Mouse (Mus musculus) heart, embryonic 11.5 days (tissue): ENCODE measurements around the gene Nubp2. TPM values are rescaled to one million over a fixed set of nuclear protein-coding genes. Genes with fewer than 3 reads are reported as not detected.

Experiments used
- ATAC-seq: fragments of 200-750 bp; cut with Nextera tagmentation; replicated peaks from 2 replicates; pipeline ENCODE4 v1.8.0; 2017; ENCODE audit warnings: moderate library complexity; ENCODE audit not compliant: insufficient number of reproducible peaks, low FRiP score, low TSS enrichment
- H3K27ac ChIP-seq: fragments of 300-500 bp; sonication (generic); 2 replicates; pipeline ENCODE4 v1.5.1; 2014; ENCODE audit warnings: mild to moderate bottlenecking, low read depth, low read length
- H3K27me3 ChIP-seq: fragments of 300-500 bp; sonication (generic); 2 replicates; pipeline ENCODE4 v1.6.1; 2014; ENCODE audit warnings: mild to moderate bottlenecking, low read length, mixed read lengths; ENCODE audit not compliant: control insufficient read depth, insufficient read depth
- H3K36me3 ChIP-seq: fragments of 300-500 bp; sonication (generic); 2 replicates; pipeline ENCODE4 v1.6.1; 2014; ENCODE audit warnings: mild to moderate bottlenecking, low read length, moderate library complexity, mixed read lengths; ENCODE audit not compliant: control insufficient read depth, insufficient read depth
- H3K4me1 ChIP-seq: fragments of 300-500 bp; sonication (generic); 2 replicates; pipeline ENCODE4 v1.6.1; 2014; ENCODE audit warnings: low read length; ENCODE audit not compliant: control insufficient read depth, insufficient read depth
- H3K4me2 ChIP-seq: fragments of 300-500 bp; sonication (generic); 2 replicates; pipeline ENCODE4 v1.6.1; 2014; ENCODE audit warnings: mild to moderate bottlenecking, moderate library complexity
- H3K4me3 ChIP-seq: fragments of 300-500 bp; sonication (generic); 2 replicates; pipeline ENCODE4 v1.5.1; 2014; ENCODE audit warnings: low read depth, low read length
- H3K9ac ChIP-seq: fragments of 300-500 bp; sonication (generic); 2 replicates; pipeline ENCODE4 v1.6.1; 2014; ENCODE audit warnings: mild to moderate bottlenecking, low read depth, low read length, moderate library complexity
- H3K9me3 ChIP-seq: fragments of 300-500 bp; sonication (generic); replicated peaks from 2 replicates; pipeline ENCODE4 v1.6.1; 2016; ENCODE audit warnings: low read length; ENCODE audit not compliant: control insufficient read depth
- WGBS: fragments of 180-500 bp; shearing (Covaris S2); extraction: QIAGEN DNeasy Blood & Tissue Kit; methylation state at CpG from one replicate; pipeline ENCODE4 v1.1.7; 2014; ENCODE audit not compliant: insufficient replicate concordance; 5-methylcytosine and 5-hydroxymethylcytosine counted together
- polyA plus RNA-seq: library from polyadenylated mRNA; unstranded; fragments of >200 nt; fragmentation: Nextera tagmentation; extraction: Ambion mirVana; gene quantifications from 2 replicates; pipeline ENCODE4 v1.2.1, GENCODE M21; 2014

The Nubp2 gene
- polyA plus RNA-seq, 1 experiment from 2014 or later = 42.3 TPM

- Histone ChIP-seq H3K9ac (no peak overlapping the region), H3K4me2 (no peak overlapping the region), H3K27ac (no peak overlapping the region), H3K36me3 (no peaks in the 10 kb centered on the region), H3K9me3 (no peaks in the 10 kb centered on the region), H3K4me3 (no peak overlapping the region), H3K4me1 (no peaks in the 10 kb centered on the region), H3K27me3 (no peaks in the 10 kb centered on the region)
- no peak for ATAC-seq
- 86% methylated on average over 3 of the region's 3 CpGs for WGBS
Measured at GRCm38 (mm10) chr17:24861785-24862184, 24.4 kb downstream of the Nubp2 start.

GRCm38 (mm10) chr17:24860076-24860475 lies 26.1 kb downstream of the Nubp2 start:
- Histone ChIP-seq H3K9me3 (no peaks in the 10 kb centered on the region), H3K27me3 (no peaks in the 10 kb centered on the region), H3K36me3 (no peaks in the 10 kb centered on the region), H3K27ac (no peak overlapping the region), H3K4me3 (no peak overlapping the region), H3K9ac (no peak overlapping the region), H3K4me1 (no peaks in the 10 kb centered on the region), H3K4me2 (no peak overlapping the region)
- ATAC-seq = no peak
- WGBS = 85% methylated on average over 8 of the region's 8 CpGs

- no peaks in the 10 kb centered on the region for H3K36me3 ChIP-seq
- no peak for ATAC-seq
Measured at GRCm38 (mm10) chr17:24858967-24859366, 27.2 kb downstream of the Nubp2 start.

GRCm38 (mm10) chr17:24857831-24858470 lies 28.2 kb downstream of the Nubp2 start:
- 80% methylated on average over 8 of the region's 8 CpGs for WGBS
- ATAC-seq = no peak
- H3K4me2 ChIP-seq = no peak overlapping the region
- no peaks in the 10 kb centered on the region for H3K4me1 ChIP-seq
- 0 out of 2 replicates have a peak, but pooled peaks cover 3% of the 10 kb centered on the region for H3K36me3 ChIP-seq
- H3K27me3 ChIP-seq = no peaks in the 10 kb centered on the region
- H3K27ac ChIP-seq = no peak overlapping the region
- H3K4me3 ChIP-seq = no peak overlapping the region
- H3K9ac ChIP-seq = no peak overlapping the region
- no peaks in the 10 kb centered on the region for H3K9me3 ChIP-seq

More at GRCm38 (mm10) chr17:24858967-24859366, 27.2 kb downstream of the Nubp2 start:
- Histone ChIP-seq H3K9ac (no peak overlapping the region), H3K4me3 (no peak overlapping the region), H3K27me3 (no peaks in the 10 kb centered on the region), H3K4me2 (no peak overlapping the region), H3K9me3 (no peaks in the 10 kb centered on the region), H3K4me1 (no peaks in the 10 kb centered on the region), H3K27ac (no peak overlapping the region)
- 86% methylated on average over 6 of the region's 6 CpGs for WGBS

- no peak overlapping the region for H3K4me3 ChIP-seq
- 0 out of 2 replicates have a peak, but pooled peaks cover 3% of the 10 kb centered on the region for H3K36me3 ChIP-seq
- ATAC-seq = no peak
- WGBS = 81% methylated on average over 13 of the region's 13 CpGs
- H3K27me3 ChIP-seq = 0 out of 2 replicates have a peak, but pooled peaks cover 3% of the 10 kb centered on the region
- no peak overlapping the region for H3K9ac ChIP-seq
- H3K4me2 ChIP-seq = no peak overlapping the region
- no peaks in the 10 kb centered on the region for H3K9me3 ChIP-seq
- no peak overlapping the region for H3K27ac ChIP-seq
- no peaks in the 10 kb centered on the region for H3K4me1 ChIP-seq
Measured at GRCm38 (mm10) chr17:24856589-24856988, 29.6 kb downstream of the Nubp2 start.

- H3K9me3 ChIP-seq = no peaks in the 10 kb centered on the region
- peaks cover 6% of the 10 kb centered on the region; the same call in 1 of the 2 replicates for H3K4me1 ChIP-seq
- 67% methylated on average over 3 of the region's 3 CpGs for WGBS
- H3K27ac ChIP-seq = no peak overlapping the region
- H3K27me3 ChIP-seq = peaks cover 7% of the 10 kb centered on the region; the same call in 1 of the 2 replicates
- 0 out of 2 replicates have a peak overlapping the region, but pooled peaks have one; percentile 39 for H3K9ac ChIP-seq
- H3K36me3 ChIP-seq = 0 out of 2 replicates have a peak, but pooled peaks cover 3% of the 10 kb centered on the region
- H3K4me3 ChIP-seq = no peak overlapping the region
- ATAC-seq = no peak
- H3K4me2 ChIP-seq = no peak overlapping the region
Measured at GRCm38 (mm10) chr17:24855838-24856464, 30.2 kb downstream of the Nubp2 start.

- peaks cover 10% of the 10 kb centered on the region; the same call in 1 of the 2 replicates for H3K4me1 ChIP-seq
- H3K27me3 ChIP-seq = peaks cover 7% of the 10 kb centered on the region; the same call in 1 of the 2 replicates
- peak overlapping the region; percentile 90 for H3K4me2 ChIP-seq
- H3K36me3 ChIP-seq = 0 out of 2 replicates have a peak, but pooled peaks cover 3% of the 10 kb centered on the region
- H3K9me3 ChIP-seq = no peaks in the 10 kb centered on the region
- H3K4me3 ChIP-seq = peak overlapping the region; percentile 57
- H3K27ac ChIP-seq = no peak overlapping the region
- WGBS = 80% methylated on average over 10 of the region's 10 CpGs
- H3K9ac ChIP-seq = no peak overlapping the region
- no peak for ATAC-seq
Measured at GRCm38 (mm10) chr17:24851381-24852125, 34.6 kb downstream of the Nubp2 start.

GRCm38 (mm10) chr17:24850773-24851127 lies 35.4 kb downstream of the Nubp2 start:
- H3K36me3 ChIP-seq = 0 out of 2 replicates have a peak, but pooled peaks cover 3% of the 10 kb centered on the region
- no peak overlapping the region for H3K27ac ChIP-seq
- ATAC-seq = no peak

More at GRCm38 (mm10) chr17:24850773-24851127, 35.4 kb downstream of the Nubp2 start:
- H3K9me3 ChIP-seq = no peaks in the 10 kb centered on the region
- peaks cover 10% of the 10 kb centered on the region; the same call in 1 of the 2 replicates for H3K4me1 ChIP-seq
- H3K27me3 ChIP-seq = peaks cover 7% of the 10 kb centered on the region; the same call in 1 of the 2 replicates
- WGBS = 1% methylated on average over 20 of the region's 20 CpGs
- peak overlapping the region; percentile 57 for H3K4me3 ChIP-seq
- peak overlapping the region; percentile 90 for H3K4me2 ChIP-seq
- H3K9ac ChIP-seq = peak overlapping the region; percentile 29
